Mouse (Mus musculus) 416B (cell line): Measurements from ENCODE around the gene Ddx39.

Source experiments
- DNase-seq: peaks from one replicate; pipeline ENCODE4 v3.0.0; 2011; ENCODE audit warnings: low read depth

The Ddx39 gene

GRCm38 (mm10) chr8:83699566-83699965 is 15.4 kb upstream of the Ddx39 start:
- DNase-seq: peak; percentile 76

GRCm38 (mm10) chr8:83700423-83701085 is 14.4 kb upstream of the Ddx39 start:
- DNase-seq: no peak

GRCm38 (mm10) chr8:83703426-83703825 is 11.6 kb upstream of the Ddx39 start:
- DNase-seq: no peak

GRCm38 (mm10) chr8:83706411-83706810 is 8.6 kb upstream of the Ddx39 start:
- no peak for DNase-seq

GRCm38 (mm10) chr8:83707554-83707953 is 7.4 kb upstream of the Ddx39 start:
- no peak for DNase-seq

- DNase-seq: no peak
Observed at GRCm38 (mm10) chr8:83714676-83715030, 324 bp upstream of the Ddx39 start.

GRCm38 (mm10) chr8:83715771-83716170 is 794 bp downstream of the Ddx39 start:
- peak; percentile 46 for DNase-seq

- peak; percentile 73 for DNase-seq
Observed at GRCm38 (mm10) chr8:83716563-83716962, 1.6 kb downstream of the Ddx39 start.

- no peak for DNase-seq
Observed at GRCm38 (mm10) chr8:83719048-83719447, 4.1 kb downstream of the Ddx39 start.

GRCm38 (mm10) chr8:83719693-83720092 is 4.7 kb downstream of the Ddx39 start:
- no peak for DNase-seq

GRCm38 (mm10) chr8:83721405-83722025 is 6.5 kb downstream of the Ddx39 start:
- DNase-seq: peak; percentile 52

GRCm38 (mm10) chr8:83722631-83723030 is 7.7 kb downstream of the Ddx39 start:
- no peak for DNase-seq

- DNase-seq: peak; percentile 21
Observed at GRCm38 (mm10) chr8:83723447-83724083, 8.6 kb downstream of the Ddx39 start.

GRCm38 (mm10) chr8:83724697-83725482 is 9.9 kb downstream of the Ddx39 start:
- DNase-seq: peak; percentile 87

- DNase-seq: no peak
Observed at GRCm38 (mm10) chr8:83725521-83726102, 10.6 kb downstream of the Ddx39 start.

GRCm38 (mm10) chr8:83729009-83729807 is 14.2 kb downstream of the Ddx39 start:
- DNase-seq: peak; percentile 53

GRCm38 (mm10) chr8:83731906-83732305 is 16.9 kb downstream of the Ddx39 start:
- DNase-seq: no peak

GRCm38 (mm10) chr8:83732919-83733318 is 17.9 kb downstream of the Ddx39 start:
- peak; percentile 62 for DNase-seq

- no peak for DNase-seq
Observed at GRCm38 (mm10) chr8:83736681-83737080, 21.7 kb downstream of the Ddx39 start.

- DNase-seq: no peak
Observed at GRCm38 (mm10) chr8:83737346-83737745, 22.4 kb downstream of the Ddx39 start.

- peak; percentile 64 for DNase-seq
Observed at GRCm38 (mm10) chr8:83737852-83738562, 23.0 kb downstream of the Ddx39 start.
